Mouse (Mus musculus): ENCODE results near the gene Spon1. TPM values are rescaled to one million over a fixed set of nuclear protein-coding genes. Genes with fewer than 3 reads are reported as not detected.

The Spon1 gene
- polyA plus RNA-seq, 1 experiment, result 1.8 TPM

GRCm38 (mm10) chr7:114081633-114082420 is 316.0 kb downstream of the Spon1 start:
- no peak overlapping the region for H3K4me3 ChIP-seq (ENCODE audit: low read depth, low read length)
- H3K9me3 ChIP-seq (replicated peaks; ENCODE audit: control insufficient read depth, insufficient read depth, low read length, poor library complexity, severe bottlenecking), result no peaks in the 10 kb centered on the region
- H3K4me1 ChIP-seq (ENCODE audit: control insufficient read depth, insufficient read depth, low read length), result peaks cover 7% of the 10 kb centered on the region
- no peak overlapping the region for H3K9ac ChIP-seq (ENCODE audit: low read depth, poor library complexity, severe bottlenecking)
- no peaks in the 10 kb centered on the region for H3K27me3 ChIP-seq (ENCODE audit: control insufficient read depth, insufficient read depth, low read length, poor library complexity, severe bottlenecking)
- H3K36me3 ChIP-seq (ENCODE audit: control insufficient read depth, insufficient read depth, low read length, poor library complexity, severe bottlenecking), result no peaks in the 10 kb centered on the region
- no peak overlapping the region for H3K27ac ChIP-seq (ENCODE audit: insufficient read depth, low read length)
- TF ChIP-seq EP300 (IDR thresholded peaks at IDR 0.05; ENCODE audit: insufficient read depth, low read depth, low read length) (no peak), POLR2A (IDR thresholded peaks at IDR 0.05; ENCODE audit: insufficient read depth, low read length) (no peak), CTCF (IDR thresholded peaks at IDR 0.05; ENCODE audit: low read depth, low read length) (no peak)

- TF ChIP-seq POLR2A (IDR thresholded peaks at IDR 0.05; ENCODE audit: insufficient read depth, low read length), result no peak
- no peak for TF ChIP-seq CTCF (IDR thresholded peaks at IDR 0.05; ENCODE audit: low read depth, low read length)
- TF ChIP-seq EP300 (IDR thresholded peaks at IDR 0.05; ENCODE audit: insufficient read depth, low read depth, low read length), result no peak
- peaks cover 8% of the 10 kb centered on the region for H3K4me1 ChIP-seq (ENCODE audit: control insufficient read depth, insufficient read depth, low read length)
- H3K27me3 ChIP-seq (ENCODE audit: control insufficient read depth, insufficient read depth, low read length, poor library complexity, severe bottlenecking), result no peaks in the 10 kb centered on the region
- H3K27ac ChIP-seq (ENCODE audit: insufficient read depth, low read length), result no peak overlapping the region
- H3K4me3 ChIP-seq (ENCODE audit: low read depth, low read length), result no peak overlapping the region
- H3K36me3 ChIP-seq (ENCODE audit: control insufficient read depth, insufficient read depth, low read length, poor library complexity, severe bottlenecking), result no peaks in the 10 kb centered on the region
- no peaks in the 10 kb centered on the region for H3K9me3 ChIP-seq (replicated peaks; ENCODE audit: control insufficient read depth, insufficient read depth, low read length, poor library complexity, severe bottlenecking)
- H3K9ac ChIP-seq (ENCODE audit: low read depth, poor library complexity, severe bottlenecking), result no peak overlapping the region
Measured at GRCm38 (mm10) chr7:114083088-114083487, 317.3 kb downstream of the Spon1 start.

- no peak for TF ChIP-seq EP300 (IDR thresholded peaks at IDR 0.05; ENCODE audit: insufficient read depth, low read depth, low read length)
- Histone ChIP-seq H3K27me3 (ENCODE audit: control insufficient read depth, insufficient read depth, low read length, poor library complexity, severe bottlenecking) (no peaks in the 10 kb centered on the region), H3K4me3 (ENCODE audit: low read depth, low read length) (no peak overlapping the region), H3K36me3 (ENCODE audit: control insufficient read depth, insufficient read depth, low read length, poor library complexity, severe bottlenecking) (no peaks in the 10 kb centered on the region), H3K4me1 (ENCODE audit: control insufficient read depth, insufficient read depth, low read length) (peaks cover 8% of the 10 kb centered on the region), H3K27ac (ENCODE audit: insufficient read depth, low read length) (no peak overlapping the region), H3K9ac (ENCODE audit: low read depth, poor library complexity, severe bottlenecking) (no peak overlapping the region), H3K9me3 (replicated peaks; ENCODE audit: control insufficient read depth, insufficient read depth, low read length, poor library complexity, severe bottlenecking) (no peaks in the 10 kb centered on the region)
Measured at GRCm38 (mm10) chr7:114083760-114084159, 318.0 kb downstream of the Spon1 start.

GRCm38 (mm10) chr7:114086021-114086710 is 320.4 kb downstream of the Spon1 start:
- Histone ChIP-seq H3K27me3 (ENCODE audit: control insufficient read depth, insufficient read depth, low read length, poor library complexity, severe bottlenecking) (no peaks in the 10 kb centered on the region), H3K4me1 (ENCODE audit: control insufficient read depth, insufficient read depth, low read length) (peaks cover 14% of the 10 kb centered on the region), H3K9ac (ENCODE audit: low read depth, poor library complexity, severe bottlenecking) (no peak overlapping the region), H3K27ac (ENCODE audit: insufficient read depth, low read length) (no peak overlapping the region), H3K9me3 (replicated peaks; ENCODE audit: control insufficient read depth, insufficient read depth, low read length, poor library complexity, severe bottlenecking) (no peaks in the 10 kb centered on the region), H3K36me3 (ENCODE audit: control insufficient read depth, insufficient read depth, low read length, poor library complexity, severe bottlenecking) (no peaks in the 10 kb centered on the region), H3K4me3 (ENCODE audit: low read depth, low read length) (no peak overlapping the region)
- TF ChIP-seq CTCF (IDR thresholded peaks at IDR 0.05; ENCODE audit: low read depth, low read length) (no peak), EP300 (IDR thresholded peaks at IDR 0.05; ENCODE audit: insufficient read depth, low read depth, low read length) (no peak), POLR2A (IDR thresholded peaks at IDR 0.05; ENCODE audit: insufficient read depth, low read length) (no peak)

- no peaks in the 10 kb centered on the region for H3K36me3 ChIP-seq (ENCODE audit: control insufficient read depth, insufficient read depth, low read length, poor library complexity, severe bottlenecking)
- H3K4me3 ChIP-seq (ENCODE audit: low read depth, low read length), result no peak overlapping the region
- no peak overlapping the region for H3K9ac ChIP-seq (ENCODE audit: low read depth, poor library complexity, severe bottlenecking)
- no peak overlapping the region for H3K27ac ChIP-seq (ENCODE audit: insufficient read depth, low read length)
- H3K9me3 ChIP-seq (replicated peaks; ENCODE audit: control insufficient read depth, insufficient read depth, low read length, poor library complexity, severe bottlenecking), result no peaks in the 10 kb centered on the region
- H3K27me3 ChIP-seq (ENCODE audit: control insufficient read depth, insufficient read depth, low read length, poor library complexity, severe bottlenecking), result no peaks in the 10 kb centered on the region
- H3K4me1 ChIP-seq (ENCODE audit: control insufficient read depth, insufficient read depth, low read length), result peaks cover 14% of the 10 kb centered on the region
- TF ChIP-seq POLR2A (IDR thresholded peaks at IDR 0.05; ENCODE audit: insufficient read depth, low read length) (no peak), CTCF (IDR thresholded peaks at IDR 0.05; ENCODE audit: low read depth, low read length) (no peak), EP300 (IDR thresholded peaks at IDR 0.05; ENCODE audit: insufficient read depth, low read depth, low read length) (no peak)
Measured at GRCm38 (mm10) chr7:114087341-114087740, 321.5 kb downstream of the Spon1 start.

- H3K4me1 ChIP-seq (ENCODE audit: control insufficient read depth, insufficient read depth, low read length), result peaks cover 13% of the 10 kb centered on the region
- H3K27ac ChIP-seq (ENCODE audit: insufficient read depth, low read length), result no peak overlapping the region
- TF ChIP-seq POLR2A (IDR thresholded peaks at IDR 0.05; ENCODE audit: insufficient read depth, low read length), result no peak
- TF ChIP-seq EP300 (IDR thresholded peaks at IDR 0.05; ENCODE audit: insufficient read depth, low read depth, low read length), result no peak
- no peak for TF ChIP-seq CTCF (IDR thresholded peaks at IDR 0.05; ENCODE audit: low read depth, low read length)
- H3K4me3 ChIP-seq (ENCODE audit: low read depth, low read length), result no peak overlapping the region
- no peaks in the 10 kb centered on the region for H3K27me3 ChIP-seq (ENCODE audit: control insufficient read depth, insufficient read depth, low read length, poor library complexity, severe bottlenecking)
- H3K9me3 ChIP-seq (replicated peaks; ENCODE audit: control insufficient read depth, insufficient read depth, low read length, poor library complexity, severe bottlenecking), result no peaks in the 10 kb centered on the region
- H3K9ac ChIP-seq (ENCODE audit: low read depth, poor library complexity, severe bottlenecking), result no peak overlapping the region
- no peaks in the 10 kb centered on the region for H3K36me3 ChIP-seq (ENCODE audit: control insufficient read depth, insufficient read depth, low read length, poor library complexity, severe bottlenecking)
Measured at GRCm38 (mm10) chr7:114087986-114088385, 322.2 kb downstream of the Spon1 start.

All from ES-Bruce4 (cell line).